Mouse (Mus musculus) heart, adult 2 months (tissue): ENCODE measurements around the gene Plcl1. TPM values are rescaled to one million over a fixed set of nuclear protein-coding genes. Genes with fewer than 3 reads are reported as not detected.

Source experiments
- DNase-seq, 2 experiments: peaks; one replicate each; pipeline ENCODE4 v3.0.0; 2021
- H3K27ac ChIP-seq: fragments of 200-600 bp; 2 replicates; pipeline ENCODE4 v1.8.1; 2022
- H3K27me3 ChIP-seq: fragments of 200-500 bp; 2 replicates; pipeline ENCODE4 v1.6.1; 2012; ENCODE audit warnings: mild to moderate bottlenecking, low read length, inconsistent platforms, mixed read lengths; ENCODE audit not compliant: control insufficient read depth, insufficient read depth
- H3K36me3 ChIP-seq: fragments of 200-500 bp; 2 replicates; pipeline ENCODE4 v1.6.1; 2012; ENCODE audit warnings: low read length, inconsistent platforms; ENCODE audit not compliant: control insufficient read depth, insufficient read depth
- H3K4me1 ChIP-seq: fragments of 200-500 bp; 2 replicates; pipeline ENCODE4 v1.6.1; 2011; ENCODE audit warnings: low read length; ENCODE audit not compliant: control insufficient read depth, insufficient read depth
- H3K4me3 ChIP-seq: fragments of 200-600 bp; 2 replicates; pipeline ENCODE4 v1.8.1; 2022
- H3K79me2 ChIP-seq: fragments of 200-500 bp; replicated peaks from 2 replicates; pipeline ENCODE4 v1.6.1; 2012; ENCODE audit warnings: mild to moderate bottlenecking, inconsistent platforms, low read length, moderate library complexity, mixed read lengths; ENCODE audit not compliant: control insufficient read depth, insufficient read depth
- H3K9ac ChIP-seq: fragments of 200-500 bp; 2 replicates; pipeline ENCODE4 v1.6.1; 2012; ENCODE audit warnings: low read depth, mild to moderate bottlenecking, control low read depth, inconsistent platforms, low read length, mixed read lengths
- CTCF ChIP-seq: fragments of 200-600 bp; IDR thresholded peaks from 2 replicates; pipeline ENCODE4 v1.8.1; 2022; ENCODE audit warnings: antibody characterized with exemption, mild to moderate bottlenecking, moderate library complexity
- EP300 ChIP-seq: fragments of 200-500 bp; IDR thresholded peaks from 2 replicates; pipeline ENCODE4 v1.6.1; 2011; ENCODE audit warnings: low read depth, low read length, control low read depth; ENCODE audit not compliant: insufficient read depth
- POLR2A ChIP-seq: fragments of 200-500 bp; IDR thresholded peaks from 2 replicates; pipeline ENCODE4 v1.6.1; 2011; ENCODE audit warnings: mild to moderate bottlenecking, low read depth, low read length, control low read depth; ENCODE audit not compliant: insufficient read depth
- WGBS: fragments of 180-500 bp; shearing (Covaris S2); methylation state at CpG from one replicate; pipeline ENCODE4 v1.1.7; 2018; 5-methylcytosine and 5-hydroxymethylcytosine counted together
- intact Hi-C: fragments of 180-260 bp; cut with DNase I; formaldehyde crosslinking; loops from one replicate; pipeline ENCODE4 v1.15.1; 2025
- polyA plus RNA-seq: library from polyadenylated mRNA; depleted of rRNA; stranded (reverse); fragments of >200 nt; gene quantifications from 2 replicates; pipeline ENCODE4 v1.2.3, GENCODE M21; 2012
- total RNA-seq, 2 experiments: library from RNA; stranded (reverse); gene quantifications; 2 replicates each; pipeline ENCODE4 v1.2.3; 2021

Plcl1 gene
- total and polyA plus RNA-seq, 3 experiments: 0.86 to 3.1 (median 3.0) TPM

- intact Hi-C loops: no loop called here
- WGBS: 78% methylated on average over 2 of the region's 2 CpGs
Measured at GRCm38 (mm10) chr1:55410670-55411069, 4.9 kb downstream of the Plcl1 start.

GRCm38 (mm10) chr1:55411079-55411478, 5.4 kb downstream of the Plcl1 start:
- Histone ChIP-seq H3K27ac (no peak overlapping the region), H3K4me3 (no peak overlapping the region), H3K79me2 (peaks cover 3% of the 10 kb centered on the region; the same call in 1 of the 2 replicates), H3K36me3 (no peaks in the 10 kb centered on the region), H3K9ac (no peak overlapping the region), H3K27me3 (no peaks in the 10 kb centered on the region), H3K4me1 (no peaks in the 10 kb centered on the region; the same call in none of the 2 replicates)
- no peak for TF ChIP-seq CTCF
- intact Hi-C loops: no loop called here
- no peak for DNase-seq
- 77% methylated on average over 2 of the region's 2 CpGs for WGBS

More at GRCm38 (mm10) chr1:55410670-55411069, 4.9 kb downstream of the Plcl1 start:
- no peak for DNase-seq
- TF ChIP-seq CTCF (no peak), EP300 (no peak), POLR2A (no peak)
- Histone ChIP-seq H3K4me3 (no peak overlapping the region), H3K27ac (no peak overlapping the region), H3K79me2 (peaks cover 3% of the 10 kb centered on the region; the same call in 1 of the 2 replicates), H3K4me1 (no peaks in the 10 kb centered on the region; the same call in none of the 2 replicates), H3K36me3 (no peaks in the 10 kb centered on the region), H3K9ac (no peak overlapping the region), H3K27me3 (no peaks in the 10 kb centered on the region)

DNA sequence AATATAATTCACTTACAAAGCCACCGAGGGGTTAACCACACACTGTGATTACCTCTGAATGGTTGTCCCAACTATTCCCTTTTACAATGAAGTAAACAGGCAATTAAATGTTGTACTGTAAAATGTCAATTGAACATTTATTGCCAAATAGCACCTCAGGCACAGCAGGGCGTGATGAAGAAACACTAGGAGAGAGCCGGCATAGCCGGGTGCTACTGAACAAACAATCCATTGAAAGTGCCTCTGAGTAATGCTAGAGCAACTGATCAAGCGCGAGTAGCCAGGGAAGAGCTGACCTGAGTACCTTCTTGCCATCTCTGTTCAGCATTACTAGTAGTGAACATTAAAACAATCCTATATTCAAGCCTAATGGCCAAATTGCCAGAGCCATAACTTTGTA, 6.8 kb downstream of the Plcl1 start:
- TF ChIP-seq EP300: no peak
- TF ChIP-seq POLR2A: no peak
- TF ChIP-seq CTCF: no peak
- 90% methylated on average over 6 of the region's 6 CpGs for WGBS
- Histone ChIP-seq H3K9ac (no peak overlapping the region), H3K27ac (no peak overlapping the region), H3K4me3 (no peak overlapping the region), H3K27me3 (no peaks in the 10 kb centered on the region), H3K36me3 (no peaks in the 10 kb centered on the region), H3K4me1 (no peaks in the 10 kb centered on the region; the same call in 1 of the 2 replicates), H3K79me2 (peaks cover 3% of the 10 kb centered on the region; the same call in 1 of the 2 replicates)
- DNase-seq: no peak
- intact Hi-C loops: no loop called here

GRCm38 (mm10) chr1:55413534-55413933, 7.8 kb downstream of the Plcl1 start:
- DNase-seq: no peak
- Histone ChIP-seq H3K4me1 (no peaks in the 10 kb centered on the region; the same call in none of the 2 replicates), H3K27ac (no peak overlapping the region), H3K36me3 (no peaks in the 10 kb centered on the region), H3K27me3 (no peaks in the 10 kb centered on the region), H3K9ac (no peak overlapping the region), H3K79me2 (peaks cover 3% of the 10 kb centered on the region; the same call in 1 of the 2 replicates), H3K4me3 (no peak overlapping the region)
- TF ChIP-seq POLR2A (no peak), EP300 (no peak), CTCF (no peak)
- WGBS: 58% methylated on average over 1 of the region's 1 CpGs
- intact Hi-C loops: no loop called here

DNA sequence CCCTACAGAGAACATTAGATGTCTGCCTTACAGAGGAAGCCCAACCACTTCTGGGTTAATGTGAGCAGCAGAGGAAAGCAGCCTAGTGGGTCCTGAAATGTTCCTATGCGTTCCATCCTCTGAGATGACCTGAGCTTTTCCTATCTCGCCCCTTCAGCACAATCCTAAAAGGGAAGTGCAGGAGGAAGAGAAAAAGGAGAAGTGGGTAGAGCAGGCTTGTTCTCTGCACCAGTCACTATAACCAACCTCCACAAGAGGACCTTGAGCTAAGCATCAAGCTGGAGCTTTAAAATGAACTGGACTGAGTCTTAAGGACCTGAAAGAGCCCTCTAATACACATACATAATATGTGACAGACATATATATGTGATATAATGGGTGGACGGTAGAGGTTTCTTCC, 13.2 kb downstream of the Plcl1 start:
- 88% methylated on average over 3 of the region's 3 CpGs for WGBS
- TF ChIP-seq POLR2A: no peak
- TF ChIP-seq EP300: no peak
- TF ChIP-seq CTCF: no peak

DNA sequence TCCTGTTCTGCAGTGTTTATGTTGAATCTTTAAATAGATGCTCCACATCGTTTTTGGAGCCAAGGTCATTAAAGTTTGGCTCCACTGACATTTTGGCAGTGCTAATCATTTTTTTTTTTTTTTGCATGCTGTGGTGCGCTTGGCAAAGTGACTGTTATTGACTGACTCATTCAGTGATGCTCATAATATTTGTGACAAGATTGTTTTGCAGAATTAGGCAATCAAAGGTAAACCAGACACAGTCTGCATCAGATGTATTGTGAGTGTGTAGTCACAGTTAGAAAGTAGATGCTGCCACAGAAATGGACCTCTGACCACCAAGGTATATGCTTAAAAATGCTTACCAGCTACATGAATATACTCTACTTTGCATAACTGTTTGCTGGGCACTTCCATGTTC, 21.9 kb downstream of the Plcl1 start:
- intact Hi-C loops: no loop called here
- no peak for TF ChIP-seq EP300
- no peak for TF ChIP-seq CTCF
- TF ChIP-seq POLR2A: no peak
- 55% methylated on average over 2 of the region's 2 CpGs for WGBS

More for the DNA sequence above, 13.2 kb downstream of the Plcl1 start:
- intact Hi-C loops: no loop called here
- Histone ChIP-seq H3K27ac (no peak overlapping the region), H3K36me3 (no peaks in the 10 kb centered on the region), H3K79me2 (peaks cover 2% of the 10 kb centered on the region; the same call in 1 of the 2 replicates), H3K4me1 (no peaks in the 10 kb centered on the region; the same call in 1 of the 2 replicates), H3K9ac (no peak overlapping the region), H3K4me3 (no peak overlapping the region), H3K27me3 (no peaks in the 10 kb centered on the region)
- no peak for DNase-seq

More for the DNA sequence above, 21.9 kb downstream of the Plcl1 start:
- DNase-seq: no peak
- Histone ChIP-seq H3K79me2 (no peaks in the 10 kb centered on the region), H3K4me1 (peaks cover 1% of the 10 kb centered on the region; the same call in 1 of the 2 replicates), H3K27me3 (no peaks in the 10 kb centered on the region), H3K36me3 (no peaks in the 10 kb centered on the region), H3K27ac (no peak overlapping the region), H3K4me3 (no peak overlapping the region), H3K9ac (no peak overlapping the region)
